Mouse (Mus musculus): ENCODE results near the gene Abca5. TPM values are rescaled to one million over a fixed set of nuclear protein-coding genes. Genes with fewer than 3 reads are reported as not detected.

Abca5 gene
- polyA plus RNA-seq, 1 experiment from 2014 or later, result 5.8 TPM

DNA sequence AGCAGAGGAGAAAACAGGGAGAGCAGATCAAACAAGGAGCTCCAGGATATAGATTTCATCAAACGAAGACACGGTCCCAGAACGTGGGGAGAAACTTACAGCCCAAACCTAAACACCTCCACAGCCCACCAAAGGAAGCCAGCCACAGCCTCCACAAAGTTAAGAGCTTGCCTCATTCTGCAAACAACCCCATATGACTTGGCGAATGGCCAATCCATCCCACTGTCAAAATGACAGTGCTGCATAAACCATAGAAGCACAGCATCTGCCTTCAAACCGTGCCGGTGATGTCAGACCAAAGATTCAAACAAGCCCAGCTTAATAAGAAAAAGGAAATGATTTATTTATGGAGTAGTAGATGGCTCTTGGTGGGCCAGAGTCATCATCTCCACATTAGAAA is 7.4 kb downstream of the Abca5 start:
- no peak overlapping the region for H3K4me2 ChIP-seq (ENCODE audit: low read depth)
- H3K36me3 ChIP-seq (ENCODE audit: control insufficient read depth, insufficient read depth, low read length), result no peaks in the 10 kb centered on the region
- H3K27ac ChIP-seq (ENCODE audit: low read depth, low read length), result no peak overlapping the region
- H3K27me3 ChIP-seq (ENCODE audit: control insufficient read depth, insufficient read depth, low read length), result no peaks in the 10 kb centered on the region
- no peaks in the 10 kb centered on the region for H3K9me3 ChIP-seq (ENCODE audit: control insufficient read depth, low read length)
- H3K4me3 ChIP-seq (ENCODE audit: low read depth, low read length), result no peak overlapping the region
- no peaks in the 10 kb centered on the region for H3K4me1 ChIP-seq (ENCODE audit: control insufficient read depth, insufficient read depth, low read length)
- DNase-seq (ENCODE audit: low spot score) (no peak), ATAC-seq (ENCODE audit: insufficient read depth, low FRiP score, low TSS enrichment) (no peak)
- WGBS, result 88% methylated on average over 6 of the region's 6 CpGs
- no peak overlapping the region for H3K9ac ChIP-seq (ENCODE audit: low read length)

DNA sequence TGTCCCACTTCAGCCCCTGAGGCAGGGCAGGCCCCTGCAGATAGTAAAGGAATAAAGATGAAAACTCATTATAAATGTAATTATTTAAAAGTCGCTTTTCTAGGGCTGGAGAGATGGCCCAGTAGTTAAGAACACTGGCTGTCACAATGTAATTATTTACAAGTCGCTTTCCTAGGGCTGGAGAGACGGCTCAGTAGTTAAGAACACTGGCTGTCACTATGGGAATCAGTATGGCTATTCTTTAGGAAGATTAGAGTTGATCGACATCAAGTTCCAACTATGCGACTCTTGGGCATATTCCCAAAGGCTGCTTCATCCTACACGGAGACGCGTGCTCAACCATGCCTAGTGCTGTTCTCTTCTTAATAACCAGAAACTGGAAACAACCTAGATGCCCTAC is 15.2 kb downstream of the Abca5 start:
- WGBS, result 87% methylated on average over 8 of the region's 8 CpGs
- Histone ChIP-seq H3K36me3 (ENCODE audit: control insufficient read depth, insufficient read depth, low read length) (no peaks in the 10 kb centered on the region), H3K4me2 (ENCODE audit: low read depth) (no peak overlapping the region), H3K9ac (ENCODE audit: low read length) (no peak overlapping the region), H3K27ac (ENCODE audit: low read depth, low read length) (no peak overlapping the region), H3K9me3 (ENCODE audit: control insufficient read depth, low read length) (no peaks in the 10 kb centered on the region), H3K4me3 (ENCODE audit: low read depth, low read length) (no peak overlapping the region), H3K4me1 (ENCODE audit: control insufficient read depth, insufficient read depth, low read length) (no peaks in the 10 kb centered on the region), H3K27me3 (ENCODE audit: control insufficient read depth, insufficient read depth, low read length) (no peaks in the 10 kb centered on the region)
- no peak for ATAC-seq (ENCODE audit: insufficient read depth, low FRiP score, low TSS enrichment)
- no peak for DNase-seq (ENCODE audit: low spot score)

DNA sequence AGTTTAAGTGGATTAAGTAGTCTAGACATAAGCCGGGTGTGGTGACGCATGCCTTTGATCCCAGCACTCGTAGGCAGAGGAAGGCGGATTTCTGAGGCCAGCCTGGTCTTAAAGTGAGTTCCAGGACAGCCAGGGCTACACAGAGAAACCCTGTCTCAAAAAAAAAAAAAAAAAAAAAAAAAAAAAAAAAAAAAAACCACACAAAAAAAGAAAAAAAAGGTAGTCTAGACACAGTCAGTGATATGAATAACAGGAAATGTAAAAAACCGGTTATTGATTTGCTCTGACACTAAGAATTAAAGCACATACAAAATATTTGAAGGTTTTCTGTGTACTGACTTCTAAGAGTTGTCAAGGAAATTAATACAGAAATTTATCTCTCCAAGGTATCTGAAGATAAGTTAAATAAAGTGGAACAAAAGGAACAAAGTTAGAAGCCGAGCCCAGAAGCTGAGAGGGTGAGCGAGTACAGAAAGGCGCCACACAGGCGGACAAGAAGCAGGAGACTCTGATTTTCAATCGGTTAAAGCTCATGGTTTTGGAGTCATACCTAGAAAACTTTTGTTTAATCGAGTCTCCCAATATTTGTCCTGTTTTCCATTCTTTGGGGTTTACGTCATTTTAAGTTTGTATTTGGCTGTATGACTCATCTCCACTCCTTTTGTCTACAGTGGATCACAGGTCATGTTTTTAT is 30.9 kb downstream of the Abca5 start:
- ATAC-seq (ENCODE audit: insufficient read depth, low FRiP score, low TSS enrichment), result no peak
- Histone ChIP-seq H3K36me3 (ENCODE audit: control insufficient read depth, insufficient read depth, low read length) (no peaks in the 10 kb centered on the region), H3K9me3 (ENCODE audit: control insufficient read depth, low read length) (no peaks in the 10 kb centered on the region), H3K4me1 (ENCODE audit: control insufficient read depth, insufficient read depth, low read length) (no peaks in the 10 kb centered on the region), H3K4me2 (ENCODE audit: low read depth) (no peak overlapping the region), H3K4me3 (ENCODE audit: low read depth, low read length) (no peak overlapping the region), H3K27ac (ENCODE audit: low read depth, low read length) (no peak overlapping the region), H3K27me3 (ENCODE audit: control insufficient read depth, insufficient read depth, low read length) (no peaks in the 10 kb centered on the region), H3K9ac (ENCODE audit: low read length) (no peak overlapping the region)
- no peak for DNase-seq (ENCODE audit: low spot score)
- 91% methylated on average over 12 of the region's 12 CpGs for WGBS

DNA sequence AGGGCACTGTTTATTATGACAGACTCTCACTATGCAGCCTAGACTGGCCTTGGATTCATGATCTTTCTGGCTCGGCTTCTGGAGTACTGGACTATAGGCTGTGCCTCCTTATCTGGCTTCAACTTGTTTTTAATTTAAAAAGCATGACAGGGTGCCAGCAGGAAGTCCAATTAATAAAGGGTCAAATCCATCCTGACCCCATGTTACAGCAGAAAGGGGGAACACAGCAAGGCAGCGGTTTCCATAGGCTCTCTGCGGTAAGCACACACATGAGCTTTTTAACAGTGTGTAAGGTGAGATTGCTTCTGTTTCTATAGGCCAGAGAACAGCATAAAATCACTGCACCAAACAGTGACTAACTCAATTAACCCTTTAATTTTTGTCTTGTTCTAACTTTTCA is 34.1 kb downstream of the Abca5 start:
- Histone ChIP-seq H3K36me3 (ENCODE audit: control insufficient read depth, insufficient read depth, low read length) (no peaks in the 10 kb centered on the region), H3K4me2 (ENCODE audit: low read depth) (no peak overlapping the region), H3K9me3 (ENCODE audit: control insufficient read depth, low read length) (no peaks in the 10 kb centered on the region), H3K4me1 (ENCODE audit: control insufficient read depth, insufficient read depth, low read length) (no peaks in the 10 kb centered on the region), H3K9ac (ENCODE audit: low read length) (no peak overlapping the region), H3K27me3 (ENCODE audit: control insufficient read depth, insufficient read depth, low read length) (no peaks in the 10 kb centered on the region), H3K27ac (ENCODE audit: low read depth, low read length) (no peak overlapping the region), H3K4me3 (ENCODE audit: low read depth, low read length) (no peak overlapping the region)
- ATAC-seq (ENCODE audit: insufficient read depth, low FRiP score, low TSS enrichment), result no peak
- DNase-seq (ENCODE audit: low spot score), result no peak
- WGBS, result 54% methylated on average over 3 of the region's 3 CpGs

DNA sequence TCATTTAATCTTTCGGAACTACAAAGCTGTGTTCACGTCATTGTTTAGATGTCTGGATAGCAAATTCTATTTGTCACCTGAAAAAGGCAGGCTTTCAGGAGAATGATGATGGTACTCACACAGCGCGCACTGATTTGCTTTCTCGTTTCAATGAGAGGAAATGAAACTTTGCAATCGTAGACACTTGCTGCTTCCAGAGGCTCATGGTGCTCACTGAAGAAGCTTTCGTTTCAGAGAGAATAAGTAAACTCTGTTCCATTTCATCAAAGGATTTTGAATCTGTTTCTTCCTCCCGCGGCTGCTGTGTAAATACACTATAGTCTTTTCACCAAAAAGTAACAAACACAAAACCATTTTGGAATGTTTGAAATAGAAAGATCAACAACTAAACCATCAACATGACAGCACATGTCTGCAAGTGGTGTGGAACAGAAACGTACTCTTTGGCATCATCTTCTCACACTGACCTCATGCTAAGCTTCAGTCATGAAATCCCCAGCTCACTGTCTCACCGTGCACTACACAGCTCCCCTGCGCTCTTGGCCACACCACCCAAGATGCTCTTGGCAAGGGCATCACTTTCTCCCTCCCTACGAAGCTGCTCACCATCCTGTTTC is 39.5 kb downstream of the Abca5 start:
- no peaks in the 10 kb centered on the region for H3K36me3 ChIP-seq (ENCODE audit: control insufficient read depth, insufficient read depth, low read length)
- H3K27ac ChIP-seq (ENCODE audit: low read depth, low read length), result no peak overlapping the region
- H3K9ac ChIP-seq (ENCODE audit: low read length), result no peak overlapping the region
- H3K27me3 ChIP-seq (ENCODE audit: control insufficient read depth, insufficient read depth, low read length), result no peaks in the 10 kb centered on the region
- no peak for DNase-seq (ENCODE audit: low spot score)
- no peak overlapping the region for H3K4me3 ChIP-seq (ENCODE audit: low read depth, low read length)
- no peaks in the 10 kb centered on the region for H3K9me3 ChIP-seq (ENCODE audit: control insufficient read depth, low read length)
- no peak overlapping the region for H3K4me2 ChIP-seq (ENCODE audit: low read depth)
- 87% methylated on average over 13 of the region's 13 CpGs for WGBS
- ATAC-seq (ENCODE audit: insufficient read depth, low FRiP score, low TSS enrichment), result no peak
- no peaks in the 10 kb centered on the region for H3K4me1 ChIP-seq (ENCODE audit: control insufficient read depth, insufficient read depth, low read length)

DNA sequence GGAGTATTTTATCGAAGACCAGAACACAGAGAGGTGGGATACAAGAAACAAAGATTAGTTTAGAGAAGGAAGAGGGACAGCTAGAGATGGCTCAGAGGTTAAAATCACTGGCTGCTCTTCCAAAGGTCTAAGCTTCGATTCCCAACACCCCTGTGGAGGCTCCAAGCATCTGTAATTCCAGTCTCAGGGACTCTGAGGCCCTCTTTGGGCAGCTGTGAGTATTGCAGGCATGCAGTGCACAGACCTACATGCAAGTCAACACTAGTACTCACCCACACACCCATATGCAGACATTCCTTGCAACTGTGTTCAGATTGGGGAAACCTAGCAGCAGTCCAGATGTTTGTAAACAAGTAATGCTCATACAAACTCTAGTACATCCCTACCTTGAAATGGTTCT is 46.9 kb downstream of the Abca5 start:
- H3K27me3 ChIP-seq (ENCODE audit: control insufficient read depth, insufficient read depth, low read length), result no peaks in the 10 kb centered on the region
- 74% methylated on average over 2 of the region's 2 CpGs for WGBS
- no peaks in the 10 kb centered on the region for H3K4me1 ChIP-seq (ENCODE audit: control insufficient read depth, insufficient read depth, low read length)
- no peaks in the 10 kb centered on the region for H3K36me3 ChIP-seq (ENCODE audit: control insufficient read depth, insufficient read depth, low read length)
- no peak for DNase-seq (ENCODE audit: low spot score)
- no peak overlapping the region for H3K4me2 ChIP-seq (ENCODE audit: low read depth)
- H3K9ac ChIP-seq (ENCODE audit: low read length), result no peak overlapping the region
- H3K9me3 ChIP-seq (ENCODE audit: control insufficient read depth, low read length), result no peaks in the 10 kb centered on the region
- H3K27ac ChIP-seq (ENCODE audit: low read depth, low read length), result no peak overlapping the region
- ATAC-seq (ENCODE audit: insufficient read depth, low FRiP score, low TSS enrichment), result no peak
- no peak overlapping the region for H3K4me3 ChIP-seq (ENCODE audit: low read depth, low read length)

DNA sequence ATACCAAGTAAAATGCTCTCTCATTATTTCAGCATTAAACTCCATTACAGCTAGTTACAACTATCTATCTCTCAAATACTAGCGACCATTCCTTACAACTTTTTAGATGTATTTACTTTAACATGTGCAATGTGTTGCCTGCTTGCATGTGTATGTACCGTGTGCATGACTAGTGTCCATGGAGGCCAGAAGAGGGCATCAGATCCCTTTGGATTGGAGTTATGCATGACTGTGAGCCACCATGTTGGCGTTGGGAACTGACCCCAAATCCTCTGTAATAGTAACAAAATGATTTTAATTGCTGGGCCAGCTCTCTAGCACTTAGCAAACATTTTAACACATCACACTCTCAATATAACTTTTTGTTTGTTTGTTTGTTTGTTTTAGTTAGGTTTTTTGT is 49.1 kb downstream of the Abca5 start:
- DNase-seq (ENCODE audit: low spot score) (no peak), ATAC-seq (ENCODE audit: insufficient read depth, low FRiP score, low TSS enrichment) (no peak)
- H3K27me3 ChIP-seq (ENCODE audit: control insufficient read depth, insufficient read depth, low read length), result no peaks in the 10 kb centered on the region
- no peak overlapping the region for H3K9ac ChIP-seq (ENCODE audit: low read length)
- no peaks in the 10 kb centered on the region for H3K4me1 ChIP-seq (ENCODE audit: control insufficient read depth, insufficient read depth, low read length)
- H3K4me3 ChIP-seq (ENCODE audit: low read depth, low read length), result no peak overlapping the region
- 86% methylated on average over 3 of the region's 3 CpGs for WGBS
- no peak overlapping the region for H3K4me2 ChIP-seq (ENCODE audit: low read depth)
- H3K27ac ChIP-seq (ENCODE audit: low read depth, low read length), result no peak overlapping the region
- H3K9me3 ChIP-seq (ENCODE audit: control insufficient read depth, low read length), result no peaks in the 10 kb centered on the region
- H3K36me3 ChIP-seq (ENCODE audit: control insufficient read depth, insufficient read depth, low read length), result no peaks in the 10 kb centered on the region

DNA sequence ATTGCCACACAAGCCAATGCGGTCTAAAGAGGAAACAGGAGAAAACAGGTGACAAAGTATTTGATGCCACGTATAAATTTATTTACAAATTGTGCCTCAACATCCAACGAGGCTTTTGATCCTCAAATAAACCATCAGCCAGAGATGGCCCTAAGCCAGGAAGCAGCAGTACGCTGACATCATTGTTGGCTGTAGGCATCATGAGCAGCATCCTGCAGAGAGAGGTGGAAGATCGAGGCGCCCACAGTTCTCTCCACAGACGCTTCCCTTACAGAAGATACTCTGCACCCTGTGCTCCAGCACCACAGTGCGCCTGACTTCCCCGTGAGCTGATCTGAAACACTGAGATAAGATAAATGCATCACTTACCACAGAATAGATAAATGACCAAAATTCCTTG is 49.8 kb downstream of the Abca5 start:
- H3K27ac ChIP-seq (ENCODE audit: low read depth, low read length), result no peak overlapping the region
- no peaks in the 10 kb centered on the region for H3K36me3 ChIP-seq (ENCODE audit: control insufficient read depth, insufficient read depth, low read length)
- no peaks in the 10 kb centered on the region for H3K27me3 ChIP-seq (ENCODE audit: control insufficient read depth, insufficient read depth, low read length)
- H3K4me1 ChIP-seq (ENCODE audit: control insufficient read depth, insufficient read depth, low read length), result no peaks in the 10 kb centered on the region
- WGBS, result 82% methylated on average over 9 of the region's 9 CpGs
- no peak overlapping the region for H3K4me2 ChIP-seq (ENCODE audit: low read depth)
- no peak overlapping the region for H3K4me3 ChIP-seq (ENCODE audit: low read depth, low read length)
- no peak for DNase-seq (ENCODE audit: low spot score)
- no peak overlapping the region for H3K9ac ChIP-seq (ENCODE audit: low read length)
- no peak for ATAC-seq (ENCODE audit: insufficient read depth, low FRiP score, low TSS enrichment)
- no peaks in the 10 kb centered on the region for H3K9me3 ChIP-seq (ENCODE audit: control insufficient read depth, low read length)

DNA sequence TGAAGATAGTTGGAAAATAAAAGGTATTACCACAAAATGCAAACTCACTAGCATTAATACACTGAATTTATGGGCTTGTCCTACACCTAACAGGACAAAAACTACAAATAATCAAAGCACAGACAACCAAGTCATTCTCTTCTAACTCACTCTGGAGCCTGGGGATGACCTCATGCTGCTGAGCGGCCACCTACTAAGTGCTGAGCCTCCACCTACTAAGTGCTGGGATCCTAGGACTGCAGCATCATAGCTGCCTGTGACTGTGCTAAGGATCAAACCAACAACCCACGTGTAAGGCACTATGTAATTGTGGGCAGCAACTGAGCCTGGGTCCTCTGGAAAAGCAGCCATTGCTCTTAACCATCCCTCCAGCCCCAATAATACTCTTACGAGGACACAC is 51.2 kb downstream of the Abca5 start:
- Histone ChIP-seq H3K4me3 (ENCODE audit: low read depth, low read length) (no peak overlapping the region), H3K27me3 (ENCODE audit: control insufficient read depth, insufficient read depth, low read length) (no peaks in the 10 kb centered on the region), H3K4me1 (ENCODE audit: control insufficient read depth, insufficient read depth, low read length) (no peaks in the 10 kb centered on the region), H3K27ac (ENCODE audit: low read depth, low read length) (no peak overlapping the region), H3K9ac (ENCODE audit: low read length) (no peak overlapping the region), H3K9me3 (ENCODE audit: control insufficient read depth, low read length) (no peaks in the 10 kb centered on the region), H3K4me2 (ENCODE audit: low read depth) (no peak overlapping the region), H3K36me3 (ENCODE audit: control insufficient read depth, insufficient read depth, low read length) (no peaks in the 10 kb centered on the region)
- DNase-seq (ENCODE audit: low spot score), result no peak
- 81% methylated on average over 3 of the region's 3 CpGs for WGBS
- no peak for ATAC-seq (ENCODE audit: insufficient read depth, low FRiP score, low TSS enrichment)
